33 mouse cellular contexts compared by ENCODE assay signal in genomic region chrX:131410567-131410966, GRCm38 (mm10).
"Had no signal": no experiment of that assay in that cellular context is flagged by ENCODE, and none has a peak within 500 bp of the region (broad histone marks: within the 10 kb centered on the region; RNA-seq: fewer than 3 reads in every experiment).

No protein-coding gene starts in this region.

- H3K4me3 ChIP-seq: limb, embryonic 10.5 days; limb, embryonic 12.5 days; limb, embryonic 13.5 days; limb, embryonic 15.5 days; liver, embryonic 12.5 days; liver, embryonic 13.5 days; liver, embryonic 15.5 days; lung, embryonic 15.5 days; megakaryocyte, embryonic 14.5 days; midbrain, embryonic 10.5 days; midbrain, embryonic 12.5 days; midbrain, embryonic 13.5 days; midbrain, embryonic 15.5 days; myocyte; neural tube, embryonic 12.5 days; neural tube, embryonic 13.5 days had no signal

- DNase-seq: left cerebral cortex, postnatal 4 days; liver; liver, embryonic 13.5 days; liver, postnatal 0 days; lung, adult 18-20 months; lung, adult 2 months; lung, embryonic 14.5 days; lung, postnatal 10 days; lung, postnatal 14 days; lung, postnatal 36 days; lung, postnatal 4 days; midbrain, embryonic 14.5 days had no signal

- ATAC-seq: liver, embryonic 12.5 days; liver, postnatal 0 days; lung, postnatal 0 days; midbrain, embryonic 13.5 days; midbrain, embryonic 15.5 days; midbrain, embryonic 16.5 days had no signal

- H3K27ac ChIP-seq: limb, embryonic 10.5 days; limb, embryonic 12.5 days; limb, embryonic 13.5 days; limb, embryonic 15.5 days; liver, embryonic 12.5 days; liver, embryonic 13.5 days; liver, embryonic 14.5 days; liver, embryonic 15.5 days; lung, embryonic 15.5 days; macrophage; midbrain, embryonic 10.5 days; midbrain, embryonic 12.5 days; midbrain, embryonic 13.5 days; midbrain, embryonic 15.5 days; neural tube, embryonic 12.5 days; neural tube, embryonic 13.5 days had no signal

- H3K36me3 ChIP-seq: limb, embryonic 10.5 days; limb, embryonic 12.5 days; limb, embryonic 13.5 days; limb, embryonic 15.5 days; liver, embryonic 12.5 days; liver, embryonic 13.5 days; liver, embryonic 15.5 days; lung, embryonic 15.5 days; midbrain, embryonic 10.5 days; midbrain, embryonic 12.5 days; midbrain, embryonic 13.5 days; midbrain, embryonic 15.5 days; neural tube, embryonic 12.5 days; neural tube, embryonic 13.5 days had no signal

- H3K9me3 ChIP-seq: limb, embryonic 10.5 days; limb, embryonic 12.5 days; limb, embryonic 13.5 days; limb, embryonic 15.5 days; liver, embryonic 12.5 days; liver, embryonic 13.5 days; liver, embryonic 15.5 days; lung, embryonic 15.5 days; megakaryocyte, embryonic 14.5 days; midbrain, embryonic 10.5 days; midbrain, embryonic 12.5 days; midbrain, embryonic 13.5 days; midbrain, embryonic 15.5 days; neural tube, embryonic 12.5 days; neural tube, embryonic 13.5 days had no signal

- H3K9ac ChIP-seq: limb, embryonic 12.5 days; limb, embryonic 13.5 days; limb, embryonic 15.5 days; liver, embryonic 12.5 days; liver, embryonic 13.5 days; liver, embryonic 14.5 days; liver, embryonic 15.5 days; liver, postnatal 0 days; lung, embryonic 14.5 days; lung, embryonic 15.5 days; midbrain, embryonic 12.5 days; midbrain, embryonic 13.5 days; midbrain, embryonic 15.5 days; neural tube, embryonic 12.5 days; neural tube, embryonic 13.5 days had no signal

- H3K27me3 ChIP-seq: limb, embryonic 12.5 days; limb, embryonic 13.5 days; limb, embryonic 15.5 days; liver, embryonic 12.5 days; liver, embryonic 13.5 days; liver, embryonic 15.5 days; lung, embryonic 15.5 days; megakaryocyte, embryonic 14.5 days; midbrain, embryonic 12.5 days; midbrain, embryonic 13.5 days; midbrain, embryonic 15.5 days; neural tube, embryonic 12.5 days; neural tube, embryonic 13.5 days had no signal

- H3K4me2 ChIP-seq: limb, embryonic 12.5 days; limb, embryonic 13.5 days; limb, embryonic 15.5 days; liver, embryonic 11.5 days; liver, embryonic 12.5 days; liver, embryonic 13.5 days; liver, embryonic 15.5 days; lung, embryonic 14.5 days; lung, embryonic 15.5 days; midbrain, embryonic 11.5 days; midbrain, embryonic 12.5 days; midbrain, embryonic 13.5 days; midbrain, embryonic 15.5 days; neural tube, embryonic 12.5 days; neural tube, embryonic 13.5 days had no signal

- H3K4me1 ChIP-seq: limb, embryonic 10.5 days; limb, embryonic 12.5 days; limb, embryonic 13.5 days; limb, embryonic 15.5 days; liver, embryonic 12.5 days; liver, embryonic 13.5 days; liver, embryonic 15.5 days; lung, embryonic 15.5 days; megakaryocyte, embryonic 14.5 days; midbrain, embryonic 10.5 days; midbrain, embryonic 12.5 days; midbrain, embryonic 13.5 days; midbrain, embryonic 15.5 days; neural tube, embryonic 12.5 days; neural tube, embryonic 13.5 days had no signal
